Mouse (Mus musculus): ENCODE results near the gene Btnl4.
"Not testable (repeated sequence)": the region's sequence is repeated elsewhere in the genome, so short reads cannot be mapped to it uniquely, and the experiment has no call there.

Btnl4 gene

GRCm38 (mm10) chr17:34477238-34478013 lies at the start of gene Btnl4:
Btnl4 (minus strand) TSS chr17:34477318.
- not testable (repeated sequence) for DNase-seq (ENCODE audit: low spot score)

GRCm38 (mm10) chr17:34519001-34519400 lies 41.9 kb upstream of the Btnl4 start:
- DNase-seq (ENCODE audit: low spot score): no peak

GRCm38 (mm10) chr17:34518571-34518970 lies 41.5 kb upstream of the Btnl4 start:
- DNase-seq (ENCODE audit: low spot score): not testable (repeated sequence)

- DNase-seq (ENCODE audit: low spot score): no peak
These were observed 40.7 kb upstream of the Btnl4 start for GRCm38 (mm10) chr17:34517795-34518194.

- DNase-seq (ENCODE audit: low spot score): no peak
These were observed 40.1 kb upstream of the Btnl4 start, which contains the start of gene Btnl6 for GRCm38 (mm10) chr17:34517252-34517651. Btnl6 (minus strand) TSS chr17:34517352.

GRCm38 (mm10) chr17:34516514-34516913 lies 39.4 kb upstream of the Btnl4 start:
- DNase-seq (ENCODE audit: low spot score): no peak

GRCm38 (mm10) chr17:34511723-34512122 lies 34.6 kb upstream of the Btnl4 start:
- DNase-seq (ENCODE audit: low spot score): not testable (repeated sequence)

- DNase-seq (ENCODE audit: low spot score): no peak
These were observed 30.5 kb upstream of the Btnl4 start for GRCm38 (mm10) chr17:34507591-34507990.

- not testable (repeated sequence) for DNase-seq (ENCODE audit: low spot score)
These were observed 20.6 kb upstream of the Btnl4 start for GRCm38 (mm10) chr17:34497726-34498125.

GRCm38 (mm10) chr17:34497319-34497718 lies 20.2 kb upstream of the Btnl4 start:
- not testable (repeated sequence) for DNase-seq (ENCODE audit: low spot score)

GRCm38 (mm10) chr17:34496539-34496938 lies 19.4 kb upstream of the Btnl4 start:
- DNase-seq (ENCODE audit: low spot score): no peak

- DNase-seq (ENCODE audit: low spot score): not testable (repeated sequence)
These were observed 18.0 kb upstream of the Btnl4 start for GRCm38 (mm10) chr17:34495156-34495555.

- DNase-seq (ENCODE audit: low spot score): no peak
These were observed 15.7 kb upstream of the Btnl4 start for GRCm38 (mm10) chr17:34492796-34493195.

- no peak for DNase-seq (ENCODE audit: low spot score)
These were observed 691 bp downstream of the Btnl4 start for GRCm38 (mm10) chr17:34476427-34476826.

GRCm38 (mm10) chr17:34475060-34475459 lies 2.1 kb downstream of the Btnl4 start:
- no peak for DNase-seq (ENCODE audit: low spot score)

- DNase-seq (ENCODE audit: low spot score): no peak
These were observed 6.6 kb downstream of the Btnl4 start for GRCm38 (mm10) chr17:34470491-34470890.

- DNase-seq (ENCODE audit: low spot score): not testable (repeated sequence)
These were observed 11.2 kb downstream of the Btnl4 start for GRCm38 (mm10) chr17:34465906-34466305.

- no peak for DNase-seq (ENCODE audit: low spot score)
These were observed 17.9 kb downstream of the Btnl4 start for GRCm38 (mm10) chr17:34459255-34459654.

- DNase-seq (ENCODE audit: low spot score): no peak
These were observed 19.4 kb downstream of the Btnl4 start for GRCm38 (mm10) chr17:34457668-34458067.

GRCm38 (mm10) chr17:34448473-34449041 lies 28.6 kb downstream of the Btnl4 start:
- DNase-seq (ENCODE audit: low spot score): no peak

- DNase-seq (ENCODE audit: low spot score): no peak
These were observed 35.1 kb downstream of the Btnl4 start for GRCm38 (mm10) chr17:34441990-34442389.

- DNase-seq (ENCODE audit: low spot score): no peak
These were observed 37.3 kb downstream of the Btnl4 start for GRCm38 (mm10) chr17:34439795-34440194.

GRCm38 (mm10) chr17:34438588-34438987 lies 38.5 kb downstream of the Btnl4 start:
- DNase-seq (ENCODE audit: low spot score): peak; percentile 19
